Mouse (Mus musculus): ENCODE measurements around the gene Ppp3r2. TPM values are rescaled to one million over a fixed set of nuclear protein-coding genes. Genes with fewer than 3 reads are reported as not detected.

Ppp3r2 gene
- polyA plus RNA-seq, 1 experiment from 2014 or later = not detected

DNA sequence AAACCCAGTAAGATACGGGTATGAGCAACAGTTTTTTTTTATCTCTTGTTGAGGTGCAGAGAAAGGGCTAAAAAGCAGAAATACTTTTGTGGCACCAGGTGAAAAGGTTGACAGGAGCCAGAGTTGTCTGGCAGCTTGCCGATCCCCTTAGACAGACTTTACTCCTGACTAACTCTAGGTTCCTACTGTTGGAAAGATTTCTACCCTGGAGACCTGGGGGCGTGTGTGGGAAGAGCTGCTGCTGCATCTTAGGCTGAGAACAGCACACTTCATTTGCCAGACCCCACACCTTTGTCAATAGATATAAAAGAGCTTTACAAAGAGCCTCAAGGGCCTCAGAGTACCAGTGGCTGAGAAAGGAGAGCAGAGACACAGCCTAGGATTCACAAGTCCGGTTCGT, 17.0 kb downstream of the Ppp3r2 start:
- Histone ChIP-seq H3K4me2 (ENCODE audit: low read depth, low read length) (no peak overlapping the region), H3K27me3 (ENCODE audit: control insufficient read depth, insufficient read depth, low read length) (no peaks in the 10 kb centered on the region), H3K27ac (replicated peaks; ENCODE audit: low read depth, low read length) (no peak overlapping the region), H3K36me3 (replicated peaks; ENCODE audit: control insufficient read depth, insufficient read depth, low read depth, low read length) (no peaks in the 10 kb centered on the region; the same call in 1 of the 2 replicates), H3K9me3 (replicated peaks; ENCODE audit: control insufficient read depth, low read length) (no peaks in the 10 kb centered on the region), H3K4me3 (ENCODE audit: low read depth, low read length) (no peak overlapping the region), H3K4me1 (ENCODE audit: control insufficient read depth, insufficient read depth, low read length) (no peaks in the 10 kb centered on the region), H3K9ac (replicated peaks; ENCODE audit: low read length) (no peak overlapping the region)
- DNase-seq (ENCODE audit: low spot score) = no peak
- ATAC-seq (replicated peaks; ENCODE audit: insufficient number of reproducible peaks, low FRiP score, low TSS enrichment, low read depth) = no peak
- WGBS = 84% methylated on average over 5 of the region's 5 CpGs

DNA sequence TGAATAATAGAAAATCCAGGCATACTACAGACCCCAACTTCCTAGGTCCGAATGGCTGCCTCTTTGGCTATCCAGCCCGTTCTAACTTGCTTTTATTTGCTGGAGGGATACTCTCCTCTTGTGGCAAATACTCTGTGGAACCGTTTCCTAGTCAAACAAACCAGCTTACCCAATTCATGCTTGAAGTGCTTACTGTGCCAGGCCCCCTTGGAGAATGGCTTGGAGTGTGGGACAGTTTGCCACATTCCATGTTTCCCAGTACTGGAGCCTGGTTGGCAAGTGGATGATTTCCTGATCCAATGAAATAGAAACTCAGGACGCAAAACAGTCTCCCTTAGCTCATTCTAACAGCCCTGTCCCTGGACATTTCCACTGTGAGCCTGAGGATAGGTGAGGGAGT, 19.6 kb downstream of the Ppp3r2 start:
- no peaks in the 10 kb centered on the region for H3K4me1 ChIP-seq (ENCODE audit: control insufficient read depth, insufficient read depth, low read length)
- no peak overlapping the region for H3K4me3 ChIP-seq (ENCODE audit: low read depth, low read length)
- ATAC-seq (replicated peaks; ENCODE audit: insufficient number of reproducible peaks, low FRiP score, low TSS enrichment, low read depth) (no peak), DNase-seq (ENCODE audit: low spot score) (no peak)
- H3K9me3 ChIP-seq (replicated peaks; ENCODE audit: control insufficient read depth, low read length) = no peaks in the 10 kb centered on the region
- no peak overlapping the region for H3K9ac ChIP-seq (replicated peaks; ENCODE audit: low read length)
- 86% methylated on average over 4 of the region's 4 CpGs for WGBS
- no peaks in the 10 kb centered on the region for H3K27me3 ChIP-seq (ENCODE audit: control insufficient read depth, insufficient read depth, low read length)
- no peak overlapping the region for H3K27ac ChIP-seq (replicated peaks; ENCODE audit: low read depth, low read length)
- H3K36me3 ChIP-seq (replicated peaks; ENCODE audit: control insufficient read depth, insufficient read depth, low read depth, low read length) = no peaks in the 10 kb centered on the region; the same call in 1 of the 2 replicates
- H3K4me2 ChIP-seq (ENCODE audit: low read depth, low read length) = no peak overlapping the region

DNA sequence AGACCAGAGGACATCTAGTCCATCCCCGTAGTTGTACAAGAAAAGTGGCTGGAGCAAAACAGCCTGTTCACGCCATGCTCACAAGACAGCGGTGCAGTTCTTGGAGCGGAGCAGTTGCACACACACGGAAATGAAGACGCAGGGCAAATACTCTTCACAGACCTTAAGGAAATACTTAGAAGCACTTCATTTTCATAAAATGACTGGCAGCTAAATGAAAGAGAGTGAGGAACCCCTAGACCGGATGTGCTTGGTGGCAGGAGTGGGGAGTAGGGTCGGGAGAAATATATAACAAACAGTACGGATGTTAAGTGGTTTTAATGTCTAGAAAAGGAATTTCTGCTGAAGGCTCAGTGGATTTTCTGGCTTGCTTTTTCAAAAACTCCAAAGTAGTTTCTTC, 20.2 kb downstream of the Ppp3r2 start:
- no peak overlapping the region for H3K4me3 ChIP-seq (ENCODE audit: low read depth, low read length)
- H3K9ac ChIP-seq (replicated peaks; ENCODE audit: low read length) = no peak overlapping the region
- 92% methylated on average over 9 of the region's 9 CpGs for WGBS
- no peaks in the 10 kb centered on the region for H3K9me3 ChIP-seq (replicated peaks; ENCODE audit: control insufficient read depth, low read length)
- no peak overlapping the region for H3K4me2 ChIP-seq (ENCODE audit: low read depth, low read length)
- ATAC-seq (replicated peaks; ENCODE audit: insufficient number of reproducible peaks, low FRiP score, low TSS enrichment, low read depth) = no peak
- no peak overlapping the region for H3K27ac ChIP-seq (replicated peaks; ENCODE audit: low read depth, low read length)
- no peak for DNase-seq (ENCODE audit: low spot score)
- H3K36me3 ChIP-seq (replicated peaks; ENCODE audit: control insufficient read depth, insufficient read depth, low read depth, low read length) = no peaks in the 10 kb centered on the region; the same call in 1 of the 2 replicates
- no peaks in the 10 kb centered on the region for H3K4me1 ChIP-seq (ENCODE audit: control insufficient read depth, insufficient read depth, low read length)
- H3K27me3 ChIP-seq (ENCODE audit: control insufficient read depth, insufficient read depth, low read length) = no peaks in the 10 kb centered on the region

DNA sequence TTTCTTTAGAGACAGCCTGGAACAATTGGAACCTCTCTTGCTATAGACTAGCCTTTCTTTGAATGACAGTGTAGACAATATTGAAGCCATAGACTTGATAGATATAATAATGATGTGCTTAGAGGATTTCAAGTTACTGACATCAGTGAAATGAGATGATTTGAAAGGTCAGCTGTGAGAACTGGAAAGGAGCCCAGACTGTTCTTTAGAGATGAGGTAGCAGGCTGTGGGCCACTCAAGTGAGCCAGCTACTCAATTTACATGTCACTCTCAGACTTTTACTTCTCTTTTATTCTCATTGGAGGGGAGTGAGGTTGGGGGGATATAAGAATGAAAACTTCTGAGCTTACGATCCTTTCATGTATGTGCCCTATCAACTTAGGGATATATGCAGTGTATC, 22.4 kb downstream of the Ppp3r2 start:
- Histone ChIP-seq H3K27me3 (ENCODE audit: control insufficient read depth, insufficient read depth, low read length) (no peaks in the 10 kb centered on the region), H3K27ac (replicated peaks; ENCODE audit: low read depth, low read length) (no peak overlapping the region), H3K9ac (replicated peaks; ENCODE audit: low read length) (no peak overlapping the region), H3K4me2 (ENCODE audit: low read depth, low read length) (no peak overlapping the region), H3K9me3 (replicated peaks; ENCODE audit: control insufficient read depth, low read length) (no peaks in the 10 kb centered on the region), H3K4me1 (ENCODE audit: control insufficient read depth, insufficient read depth, low read length) (no peaks in the 10 kb centered on the region), H3K4me3 (ENCODE audit: low read depth, low read length) (no peak overlapping the region), H3K36me3 (replicated peaks; ENCODE audit: control insufficient read depth, insufficient read depth, low read depth, low read length) (peaks cover 4% of the 10 kb centered on the region; the same call in 1 of the 2 replicates)
- no peak for DNase-seq (ENCODE audit: low spot score)
- WGBS = 89% methylated on average over 1 of the region's 1 CpGs
- ATAC-seq (replicated peaks; ENCODE audit: insufficient number of reproducible peaks, low FRiP score, low TSS enrichment, low read depth) = no peak

DNA sequence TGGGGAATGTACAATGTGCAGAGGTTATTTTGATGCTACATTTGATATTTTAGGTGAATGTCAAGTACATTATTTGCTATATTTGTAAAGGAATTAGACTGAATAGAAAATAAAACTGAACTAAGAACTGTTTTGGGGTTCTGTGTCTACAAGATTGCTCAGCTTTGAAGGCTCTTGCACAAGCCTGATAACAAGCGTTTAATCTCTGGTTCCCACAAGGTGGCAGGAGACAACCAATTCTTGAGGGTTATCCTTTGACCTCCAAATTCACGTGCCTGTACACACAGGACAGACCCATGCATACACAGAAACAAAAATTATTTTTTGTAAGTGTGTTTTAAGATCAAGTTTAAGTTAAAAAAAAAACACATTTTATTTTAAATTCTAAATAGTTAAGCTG, 41.9 kb downstream of the Ppp3r2 start:
- Histone ChIP-seq H3K9ac (replicated peaks; ENCODE audit: low read length) (no peak overlapping the region), H3K4me2 (ENCODE audit: low read depth, low read length) (no peak overlapping the region), H3K27ac (replicated peaks; ENCODE audit: low read depth, low read length) (no peak overlapping the region), H3K36me3 (replicated peaks; ENCODE audit: control insufficient read depth, insufficient read depth, low read depth, low read length) (peaks cover 2% of the 10 kb centered on the region), H3K4me3 (ENCODE audit: low read depth, low read length) (no peak overlapping the region), H3K9me3 (replicated peaks; ENCODE audit: control insufficient read depth, low read length) (no peaks in the 10 kb centered on the region), H3K4me1 (ENCODE audit: control insufficient read depth, insufficient read depth, low read length) (no peaks in the 10 kb centered on the region), H3K27me3 (ENCODE audit: control insufficient read depth, insufficient read depth, low read length) (no peaks in the 10 kb centered on the region)
- ATAC-seq (replicated peaks; ENCODE audit: insufficient number of reproducible peaks, low FRiP score, low TSS enrichment, low read depth) = no peak
- no peak for DNase-seq (ENCODE audit: low spot score)
- WGBS = 67% methylated on average over 2 of the region's 2 CpGs

DNA sequence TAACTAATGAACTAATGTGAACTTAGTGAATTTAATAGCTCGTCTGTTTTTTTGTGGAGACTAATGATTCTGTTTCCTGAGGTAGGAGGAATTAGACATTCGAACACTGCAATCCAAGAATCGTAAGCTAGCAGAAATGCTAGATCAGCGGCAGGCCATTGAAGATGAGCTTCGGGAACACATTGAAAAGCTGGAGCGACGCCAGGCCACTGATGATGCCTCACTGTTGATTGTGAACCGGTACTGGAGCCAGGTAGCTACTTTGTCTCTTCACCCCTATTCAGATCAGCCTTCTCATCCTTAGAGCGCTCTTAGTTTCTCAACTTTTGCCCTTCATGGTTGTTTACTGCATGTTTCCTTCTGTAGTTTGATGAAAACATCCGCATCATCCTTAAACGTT, 44.0 kb downstream of the Ppp3r2 start:
- Histone ChIP-seq H3K4me1 (ENCODE audit: control insufficient read depth, insufficient read depth, low read length) (no peaks in the 10 kb centered on the region), H3K4me2 (ENCODE audit: low read depth, low read length) (no peak overlapping the region), H3K27ac (replicated peaks; ENCODE audit: low read depth, low read length) (no peak overlapping the region), H3K36me3 (replicated peaks; ENCODE audit: control insufficient read depth, insufficient read depth, low read depth, low read length) (peaks cover 2% of the 10 kb centered on the region), H3K9ac (replicated peaks; ENCODE audit: low read length) (no peak overlapping the region), H3K9me3 (replicated peaks; ENCODE audit: control insufficient read depth, low read length) (no peaks in the 10 kb centered on the region), H3K27me3 (ENCODE audit: control insufficient read depth, insufficient read depth, low read length) (no peaks in the 10 kb centered on the region), H3K4me3 (ENCODE audit: low read depth, low read length) (no peak overlapping the region)
- WGBS = 94% methylated on average over 11 of the region's 11 CpGs
- ATAC-seq (replicated peaks; ENCODE audit: insufficient number of reproducible peaks, low FRiP score, low TSS enrichment, low read depth) (no peak), DNase-seq (ENCODE audit: low spot score) (no peak)

DNA sequence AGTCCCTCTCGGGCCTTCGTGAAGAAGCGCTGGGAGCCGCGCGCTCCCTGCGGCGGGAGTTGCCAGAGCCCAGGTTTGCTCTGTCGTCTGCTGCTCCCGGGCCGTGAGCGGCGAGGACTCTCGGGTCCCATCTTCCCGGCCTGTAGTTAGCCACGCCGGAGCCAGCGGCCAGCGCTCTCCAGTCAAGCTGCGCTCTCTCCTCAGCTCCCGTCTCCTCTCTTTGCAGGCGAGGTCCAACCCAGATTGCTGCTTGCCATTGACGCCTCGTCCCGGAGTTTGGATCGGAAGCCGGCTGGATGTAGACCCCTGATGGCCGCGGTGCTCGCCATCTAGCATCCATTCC, 49.7 kb downstream of the Ppp3r2 start:
- H3K27ac ChIP-seq (replicated peaks; ENCODE audit: low read depth, low read length) = peak overlapping the region; percentile 52; the same call in 1 of the 2 replicates
- DNase-seq (ENCODE audit: low spot score) = no peak
- no peaks in the 10 kb centered on the region for H3K4me1 ChIP-seq (ENCODE audit: control insufficient read depth, insufficient read depth, low read length)
- H3K9ac ChIP-seq (replicated peaks; ENCODE audit: low read length) = peak overlapping the region; percentile 74
- H3K4me3 ChIP-seq (ENCODE audit: low read depth, low read length) = peak overlapping the region; percentile 66
- H3K4me2 ChIP-seq (ENCODE audit: low read depth, low read length) = peak overlapping the region; percentile 32
- no peaks in the 10 kb centered on the region; the same call in 1 of the 2 replicates for H3K36me3 ChIP-seq (replicated peaks; ENCODE audit: control insufficient read depth, insufficient read depth, low read depth, low read length)
- H3K27me3 ChIP-seq (ENCODE audit: control insufficient read depth, insufficient read depth, low read length) = no peaks in the 10 kb centered on the region
- under 1% methylated on average over 30 of the region's 30 CpGs for WGBS
- no peak; the same call in 1 of the 2 replicates for ATAC-seq (replicated peaks; ENCODE audit: insufficient number of reproducible peaks, low FRiP score, low TSS enrichment, low read depth)
- no peaks in the 10 kb centered on the region for H3K9me3 ChIP-seq (replicated peaks; ENCODE audit: control insufficient read depth, low read length)

DNA sequence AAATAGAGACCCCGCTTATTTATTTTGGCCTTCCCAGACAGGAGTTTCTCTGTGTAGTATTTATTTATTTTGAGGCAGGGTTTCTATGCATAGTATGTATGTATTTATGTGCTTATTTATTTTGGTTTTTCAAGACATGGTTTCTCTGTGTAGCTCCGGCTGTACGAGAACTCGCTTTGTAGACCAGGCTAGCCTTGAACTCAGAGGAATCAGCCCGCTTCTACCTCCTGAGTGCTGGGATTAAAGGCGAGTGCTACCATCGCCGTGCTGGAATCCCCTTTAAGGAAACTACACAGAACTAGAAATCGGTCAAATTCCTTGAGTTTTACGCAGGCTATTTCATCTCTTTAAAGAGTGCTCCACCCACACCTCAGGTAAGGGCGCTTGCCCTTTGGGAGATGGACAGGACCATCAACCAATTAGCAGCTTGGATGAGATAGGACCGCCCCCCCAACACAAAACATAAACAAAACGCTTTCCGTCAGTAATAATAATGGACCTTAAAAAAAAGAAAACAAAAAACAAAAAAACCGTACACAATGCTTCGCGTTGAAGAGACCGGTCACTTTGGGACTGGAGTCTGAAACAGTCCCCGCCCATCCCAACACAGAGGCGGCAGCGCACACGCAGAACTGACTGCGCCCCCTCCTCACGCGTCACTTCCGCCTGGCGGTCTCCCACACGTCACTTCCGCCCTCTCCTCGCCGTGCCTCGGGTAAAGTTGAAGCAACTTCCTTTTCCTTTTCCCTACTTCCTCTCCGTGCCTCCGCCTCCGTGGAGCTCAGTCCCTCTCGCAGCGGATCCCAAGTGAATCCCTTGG, 50.3 kb downstream of the Ppp3r2 start, which contains the start of gene Rnf20:
Rnf20 (plus strand) TSS at position 688 of the 820 bp plus-strand sequence.
- 4% methylated on average over 37 of the region's 37 CpGs for WGBS
- DNase-seq (ENCODE audit: low spot score) (peak; percentile 96), ATAC-seq (replicated peaks; ENCODE audit: insufficient number of reproducible peaks, low FRiP score, low TSS enrichment, low read depth) (peak; percentile 96)
- Histone ChIP-seq H3K27me3 (ENCODE audit: control insufficient read depth, insufficient read depth, low read length) (no peaks in the 10 kb centered on the region), H3K36me3 (replicated peaks; ENCODE audit: control insufficient read depth, insufficient read depth, low read depth, low read length) (no peaks in the 10 kb centered on the region), H3K27ac (replicated peaks; ENCODE audit: low read depth, low read length) (peak within 1 kb of the TSS; percentile 52; the same call in 1 of the 2 replicates), H3K4me2 (ENCODE audit: low read depth, low read length) (peak within 1 kb of the TSS; percentile 32), H3K9me3 (replicated peaks; ENCODE audit: control insufficient read depth, low read length) (no peaks in the 10 kb centered on the region), H3K9ac (replicated peaks; ENCODE audit: low read length) (peak within 1 kb of the TSS; percentile 74), H3K4me1 (ENCODE audit: control insufficient read depth, insufficient read depth, low read length) (no peaks in the 10 kb centered on the region), H3K4me3 (ENCODE audit: low read depth, low read length) (peak within 1 kb of the TSS; percentile 66)
